Mouse (Mus musculus) monocyte, adult 5-6 weeks (primary cell): ENCODE results near the gene Mpnd. TPM values are rescaled to one million over a fixed set of nuclear protein-coding genes. Genes with fewer than 3 reads are reported as not detected.

Experiments used
- total RNA-seq: library from RNA; stranded (forward); fragments of 200-1000, 200-491, 200-594 nt; gene quantifications from 3 replicates; pipeline ENCODE4 v1.2.3, GENCODE M21; 2017

Gene Mpnd
- total RNA-seq, 1 experiment from 2014 or later: 106 TPM

Other genes with a start within 250 kb of the Mpnd start
- gene Zfp119a, start 126.8 kb upstream of the Mpnd start, total RNA-seq: 6.6 to 9.9 TPM (median 7.0 TPM) in 3 replicates
- gene Zfp959, start 113.6 kb upstream of the Mpnd start, total RNA-seq: 19.0 to 38.3 TPM (median 29.2 TPM) in 3 replicates
- 8.4 to 18.6 TPM (median 15.6 TPM) in 3 replicates for gene Zfp119b, start 56.2 kb upstream of the Mpnd start, total RNA-seq
- 22.4 to 32.2 TPM (median 26.5 TPM) in 3 replicates for gene Ebi3, start 53.1 kb upstream of the Mpnd start, total RNA-seq
- 14.7 to 16.4 TPM (median 16.4 TPM) in 3 replicates for gene Yju2, start 46.6 kb upstream of the Mpnd start, total RNA-seq
- not detected in 3 replicates for gene Shd, start 35.2 kb upstream of the Mpnd start, total RNA-seq
- gene Fsd1, start 19.2 kb upstream of the Mpnd start, total RNA-seq: not detected in 3 replicates
- gene Stap2, start 127 bp upstream of the Mpnd start, total RNA-seq: 0.29 to 1.1 TPM in 2 of 3 replicates, not detected in the other
- 22.4 to 35.7 TPM (median 23.4 TPM) in 3 replicates for gene Sh3gl1, start 30.9 kb downstream of the Mpnd start, total RNA-seq
- gene Chaf1a, start 34.7 kb downstream of the Mpnd start, total RNA-seq: 0.64 to 4.6 TPM (median 2.1 TPM) in 3 replicates
- 38.0 to 40.4 TPM (median 38.5 TPM) in 3 replicates for gene Ubxn6, start 69.3 kb downstream of the Mpnd start, total RNA-seq
- 61.2 to 151 TPM (median 112 TPM) in 3 replicates for gene Hdgfl2, start 73.9 kb downstream of the Mpnd start, total RNA-seq
- gene Plin4, start 104.1 kb downstream of the Mpnd start, total RNA-seq: not detected in 3 replicates
- gene Plin5, start 111.9 kb downstream of the Mpnd start, total RNA-seq: not detected in 3 replicates
- not detected in 3 replicates for gene Lrg1, start 116.3 kb downstream of the Mpnd start, total RNA-seq
- 0.53 to 1.2 TPM (median 0.87 TPM) in 3 replicates for gene Sema6b, start 134.6 kb downstream of the Mpnd start, total RNA-seq
- 0.39 to 0.43 TPM in 2 of 3 replicates, not detected in the other for gene Tnfaip8l1, start 156.8 kb downstream of the Mpnd start, total RNA-seq
- gene Mydgf, start 178.2 kb downstream of the Mpnd start, total RNA-seq: 25.0 to 31.5 TPM (median 30.6 TPM) in 3 replicates
- 8.4 to 20.3 TPM (median 11.7 TPM) in 3 replicates for gene Dpp9, start 213.2 kb downstream of the Mpnd start, total RNA-seq